Mouse (Mus musculus) liver, embryonic 14.5 days (tissue): Measurements from ENCODE around the gene Psmd13.

Source experiments
- CTCF ChIP-seq: IDR thresholded peaks from 2 replicates; pipeline ENCODE4 v1.5.1; 2016; ENCODE audit warnings: antibody characterized with exemption, low read depth, control low read depth
- EP300 ChIP-seq: IDR thresholded peaks from 2 replicates; pipeline ENCODE4 v1.6.1; 2016; ENCODE audit warnings: antibody characterized with exemption, low read depth

- TF ChIP-seq CTCF (no peak), EP300 (no peak)
Observed at GRCm38 (mm10) chr7:140858746-140859145, 23.0 kb upstream of the Psmd13 start.
